Mouse (Mus musculus) CH12.LX (cell line): ENCODE results near the gene Sh2b1. TPM values are rescaled to one million over a fixed set of nuclear protein-coding genes. Genes with fewer than 3 reads are reported as not detected.

ENCODE experiments used
- DNase-seq: peaks from one replicate; pipeline ENCODE4 v3.0.0-alpha.2; 2013; ENCODE audit errors: extremely low read depth
- H3K27ac ChIP-seq: 2 replicates; pipeline ENCODE4 v1.5.1; 2012; ENCODE audit warnings: low read depth, mild to moderate bottlenecking, control low read depth, moderate library complexity; ENCODE audit not compliant: insufficient read depth
- H3K27me3 ChIP-seq: replicated peaks from 2 replicates; pipeline ENCODE3; 2012; ENCODE audit warnings: inconsistent platforms
- H3K36me3 ChIP-seq, 2 experiments: replicated peaks in 1 of 2; 2 replicates each; pipeline versions ENCODE3 to v1.6.1; 2012; ENCODE audit warnings: inconsistent platforms in 1 of 2, low read length in 1 of 2, mild to moderate bottlenecking in 1 of 2, mixed read lengths in 1 of 2, moderate library complexity in 1 of 2; ENCODE audit not compliant: control insufficient read depth in 1 of 2, insufficient read depth in 1 of 2
- H3K4me1 ChIP-seq, 2 experiments: 2 replicates each; pipeline ENCODE4 v1.6.1; 2012; ENCODE audit warnings: inconsistent platforms in 1 of 2, moderate library complexity in 1 of 2; ENCODE audit not compliant: insufficient read depth in 2 of 2, control insufficient read depth in 1 of 2
- H3K4me2 ChIP-seq: 2 replicates; pipeline ENCODE4 v1.6.1; 2012; ENCODE audit warnings: low read depth, mild to moderate bottlenecking, control low read depth; ENCODE audit not compliant: poor library complexity, insufficient read depth, severe bottlenecking
- H3K4me3 ChIP-seq, 3 experiments: fragments of 150-350 bp in 1 of 3; sonication (generic) in 1 of 3; replicated peaks in 1 of 3; 2 replicates each; pipeline versions ENCODE3 to v1.5.1; 2011 to 2012; ENCODE audit warnings: low read depth in 2 of 3, low read length in 2 of 3, mild to moderate bottlenecking in 2 of 3, moderate library complexity in 2 of 3, control low read depth in 1 of 3, improper control_type of control experiment in 1 of 3, inconsistent platforms in 1 of 3, mixed read lengths in 1 of 3; ENCODE audit not compliant: poor library complexity in 1 of 3
- H3K79me2 ChIP-seq: replicated peaks from 2 replicates; pipeline ENCODE4 v1.6.1; 2012; ENCODE audit warnings: mild to moderate bottlenecking, moderate library complexity; ENCODE audit not compliant: control insufficient read depth, poor library complexity, insufficient read depth, severe bottlenecking; ENCODE audit errors: extremely low read depth
- H3K9ac ChIP-seq: 2 replicates; pipeline ENCODE4 v1.6.1; 2012; ENCODE audit warnings: low read depth, mild to moderate bottlenecking, control low read depth, moderate library complexity; ENCODE audit not compliant: insufficient read depth
- H3K9me3 ChIP-seq: replicated peaks from 2 replicates; pipeline ENCODE3; 2012; ENCODE audit warnings: low read length, inconsistent platforms, mixed read lengths
- BHLHE40 ChIP-seq: IDR thresholded peaks from 2 replicates; pipeline ENCODE4 v1.6.1; 2011; ENCODE audit warnings: mild to moderate bottlenecking, low read depth, low read length, improper control_type of control experiment
- CHD1 ChIP-seq: IDR thresholded peaks from 2 replicates; pipeline ENCODE4 v1.6.1; 2012; ENCODE audit warnings: low read depth, low read length, improper control_type of control experiment, inconsistent platforms
- CHD2 ChIP-seq: IDR thresholded peaks from 2 replicates; pipeline ENCODE4 v1.6.1; 2011; ENCODE audit warnings: low read length, improper control_type of control experiment
- CTCF ChIP-seq, 2 experiments: IDR thresholded peaks in 1 of 2; conservative IDR thresholded peaks in 1 of 2; 2 replicates each; pipeline ENCODE4 v1.5.1; 2011 to 2012; ENCODE audit warnings: low read depth in 2 of 2, low read length in 2 of 2, improper control_type of control experiment in 1 of 2, inconsistent platforms in 1 of 2, mild to moderate bottlenecking in 1 of 2, moderate library complexity in 1 of 2
- E2F4 ChIP-seq: IDR thresholded peaks from 2 replicates; pipeline ENCODE4 v1.6.1; 2011; ENCODE audit warnings: low read depth, low read length, improper control_type of control experiment; ENCODE audit not compliant: insufficient replicate concordance
- ELF1 ChIP-seq: IDR thresholded peaks from 2 replicates; pipeline ENCODE4 v1.6.1; 2014; ENCODE audit warnings: low read depth, mild to moderate bottlenecking, inconsistent platforms, low read length, improper control_type of control experiment
- EP300 ChIP-seq: IDR thresholded peaks from 2 replicates; pipeline ENCODE4 v1.6.1; 2011; ENCODE audit warnings: low read length, improper control_type of control experiment
- ETS1 ChIP-seq: conservative IDR thresholded peaks from 2 replicates; pipeline ENCODE4 v1.6.1; 2012; ENCODE audit warnings: low read depth, mild to moderate bottlenecking, inconsistent platforms, low read length, improper control_type of control experiment, moderate library complexity
- JUN ChIP-seq: IDR thresholded peaks from 2 replicates; pipeline ENCODE4 v1.6.1; 2011; ENCODE audit warnings: low read depth, mild to moderate bottlenecking, low read length, improper control_type of control experiment, moderate library complexity; ENCODE audit not compliant: insufficient read depth
- JUND ChIP-seq: conservative IDR thresholded peaks from 2 replicates; pipeline ENCODE4 v1.6.1; 2011; ENCODE audit warnings: low read depth, low read length, improper control_type of control experiment
- MAX ChIP-seq: IDR thresholded peaks from 2 replicates; pipeline ENCODE4 v1.6.1; 2011; ENCODE audit warnings: low read length, improper control_type of control experiment
- MAZ ChIP-seq: IDR thresholded peaks from 2 replicates; pipeline ENCODE4 v1.6.1; 2012; ENCODE audit warnings: low read depth, mild to moderate bottlenecking, inconsistent platforms, low read length, improper control_type of control experiment, moderate library complexity
- MYC ChIP-seq: IDR thresholded peaks from 2 replicates; pipeline ENCODE4 v1.6.1; 2011; ENCODE audit warnings: low read depth, mild to moderate bottlenecking, improper control_type of control experiment, low read length
- NELFE ChIP-seq: IDR thresholded peaks from 2 replicates; pipeline ENCODE4 v1.6.1; 2011; ENCODE audit warnings: low read depth, low read length, improper control_type of control experiment
- NRF1 ChIP-seq: IDR thresholded peaks from 2 replicates; pipeline ENCODE4 v1.6.1; 2014; ENCODE audit warnings: low read depth, mild to moderate bottlenecking, inconsistent platforms, low read length, improper control_type of control experiment, moderate library complexity
- POLR2A ChIP-seq: IDR thresholded peaks from 2 replicates; pipeline ENCODE4 v1.6.1; 2011; ENCODE audit warnings: low read depth, mild to moderate bottlenecking, improper control_type of control experiment, low read length
- POLR2AphosphoS2 ChIP-seq: IDR thresholded peaks from 2 replicates; pipeline ENCODE4 v1.6.1; 2011; ENCODE audit warnings: low read depth, low read length, improper control_type of control experiment
- RCOR1 ChIP-seq: conservative IDR thresholded peaks from 2 replicates; pipeline ENCODE4 v1.6.1; 2012; ENCODE audit warnings: low read depth, mild to moderate bottlenecking, inconsistent platforms, low read length, improper control_type of control experiment
- SIN3A ChIP-seq: IDR thresholded peaks from 2 replicates; pipeline ENCODE4 v1.6.1; 2012; ENCODE audit warnings: low read length, improper control_type of control experiment, inconsistent platforms
- SMC3 ChIP-seq: IDR thresholded peaks from 2 replicates; pipeline ENCODE4 v1.6.1; 2011; ENCODE audit warnings: low read depth, low read length, improper control_type of control experiment
- TBP ChIP-seq: conservative IDR thresholded peaks from 2 replicates; pipeline ENCODE4 v1.6.1; 2011; ENCODE audit warnings: low read depth, low read length, improper control_type of control experiment
- UBTF ChIP-seq: IDR thresholded peaks from 2 replicates; pipeline ENCODE4 v1.6.1; 2012; ENCODE audit warnings: low read depth, mild to moderate bottlenecking, inconsistent platforms, low read length, improper control_type of control experiment, moderate library complexity
- USF1 ChIP-seq: IDR thresholded peaks from 2 replicates; pipeline ENCODE4 v1.6.1; 2014; ENCODE audit warnings: low read depth, mild to moderate bottlenecking, inconsistent platforms, low read length, improper control_type of control experiment
- ZNF384 ChIP-seq: IDR thresholded peaks from 2 replicates; pipeline ENCODE4 v1.6.1; 2012; ENCODE audit warnings: low read depth, low read length, improper control_type of control experiment, inconsistent platforms
- dilution Hi-C: fragments of 300-500 bp; cut with MboI; formaldehyde crosslinking; loops from 2 replicates; pipeline ENCODE4 v1.14.3; 2020; ENCODE audit warnings: low sequenced_read_pairs; ENCODE audit not compliant: extremely low pct_unique_long_range_greater_than_20kb, extremely low pct_ligation_motif_present
- in situ Hi-C: fragments of 300-500 bp; cut with MboI; formaldehyde crosslinking; loops from 3 replicates; pipeline ENCODE4 v1.14.3; 2019; ENCODE audit warnings: low sequenced_read_pairs, low pct_ligation_motif_present, low pct_unique_long_range_greater_than_20kb, mixed read lengths
- polyA plus RNA-seq: library from polyadenylated mRNA; unstranded; fragments of >175 nt; gene quantifications from 2 replicates; pipeline ENCODE4 v1.2.1, GENCODE M21; 2012; ENCODE audit warnings: low read depth; ENCODE audit not compliant: insufficient read length
- total RNA-seq, 2 experiments: library from RNA; depleted of rRNA; stranded (reverse); fragments of 300-350 nt in 1 of 2; fragments of >200 nt in 1 of 2; gene quantifications; 2 replicates each; pipeline ENCODE4 v1.2.3; 2012 to 2014

The Sh2b1 gene
- total and polyA plus RNA-seq, 3 experiments = 5.2 to 31.3 (median 13.4) TPM

GRCm38 (mm10) chr7:126501684-126502022, 26.4 kb upstream of the Sh2b1 start:
- H3K27me3 ChIP-seq = no peaks in the 10 kb centered on the region
- H3K36me3 ChIP-seq = peaks cover 41 to 46% of the 10 kb centered on the region in 2 experiments
- H3K79me2 ChIP-seq = peaks cover 42% of the 10 kb centered on the region
- peak overlapping the region; percentile 74 to 100 (median 91) for H3K4me3 ChIP-seq
- H3K4me1 ChIP-seq = peaks cover 8 to 48% of the 10 kb centered on the region in 2 experiments
- TF ChIP-seq E2F4 (no peak), MAZ (no peak), POLR2AphosphoS2 (no peak), BHLHE40 (no peak), USF1 (no peak), SMC3 (no peak), MYC (no peak), CTCF (conservative IDR thresholded peaks at IDR 0.05 in 1 of 2, IDR thresholded peaks at IDR 0.05 in 1 of 2; ENCODE audit: low read depth in 2 of 2, low read length in 2 of 2) (no peak), ELF1 (no peak), RCOR1 (no peak), JUND (no peak), MAX (no peak), CHD1 (no peak), POLR2A (no peak; the same call in 1 of the 2 replicates), NRF1 (no peak), CHD2 (no peak), NELFE (no peak), JUN (no peak)
- dilution Hi-C loops (no loop called here), in situ Hi-C loops (no loop called here)
- H3K9me3 ChIP-seq = no peaks in the 10 kb centered on the region
- DNase-seq = no peak
- H3K9ac ChIP-seq = peak overlapping the region; percentile 97
- peak overlapping the region; percentile 98 for H3K27ac ChIP-seq
- H3K4me2 ChIP-seq = no peak overlapping the region

DNA sequence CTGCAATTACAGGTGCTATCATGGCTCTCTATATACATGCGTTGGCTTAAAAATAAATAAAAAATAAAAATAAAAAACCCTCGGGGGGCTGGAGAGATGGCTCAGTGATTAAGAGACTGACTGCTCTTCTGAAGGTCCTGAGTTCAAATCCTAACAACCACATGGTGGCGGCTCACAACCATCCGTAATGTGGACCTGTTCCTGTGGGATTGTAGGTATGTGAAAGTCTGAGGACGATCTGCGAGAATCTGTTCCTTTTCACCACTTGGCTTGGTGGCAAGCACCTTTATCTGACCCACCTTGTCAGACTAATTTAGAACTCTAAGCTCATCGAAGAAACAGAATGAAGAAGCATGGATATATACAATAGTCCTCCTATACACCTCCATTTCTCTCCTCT, 24.2 kb upstream of the Sh2b1 start:
- no peak overlapping the region for H3K4me3 ChIP-seq
- H3K27me3 ChIP-seq = no peaks in the 10 kb centered on the region
- H3K9me3 ChIP-seq = no peaks in the 10 kb centered on the region
- H3K4me2 ChIP-seq = no peak overlapping the region
- H3K9ac ChIP-seq = no peak overlapping the region
- TF ChIP-seq EP300 (no peak), UBTF (no peak), ETS1 (no peak), ZNF384 (no peak), TBP (no peak), SIN3A (no peak), SMC3 (no peak), JUN (no peak), E2F4 (no peak), NELFE (no peak)
- H3K36me3 ChIP-seq = peaks cover 61 to 68% of the 10 kb centered on the region in 2 experiments
- H3K79me2 ChIP-seq = peaks cover 45% of the 10 kb centered on the region
- no peak for DNase-seq
- no peak overlapping the region for H3K27ac ChIP-seq
- dilution Hi-C loops = no loop called here
- in situ Hi-C loops = no loop called here
- H3K4me1 ChIP-seq = peaks cover 8 to 56% of the 10 kb centered on the region in 2 experiments
